Mouse (Mus musculus) CH12.LX (cell line): ENCODE results near the gene Apoa2.

ENCODE experiments used
- CTCF ChIP-seq, 2 experiments: IDR thresholded peaks in 1 of 2; conservative IDR thresholded peaks in 1 of 2; 2 replicates each; pipeline ENCODE4 v1.5.1; 2011 to 2012; ENCODE audit warnings: low read depth in 2 of 2, low read length in 2 of 2, improper control_type of control experiment in 1 of 2, inconsistent platforms in 1 of 2, mild to moderate bottlenecking in 1 of 2, moderate library complexity in 1 of 2
- E2F4 ChIP-seq: IDR thresholded peaks from 2 replicates; pipeline ENCODE4 v1.6.1; 2011; ENCODE audit warnings: low read depth, low read length, improper control_type of control experiment; ENCODE audit not compliant: insufficient replicate concordance
- HCFC1 ChIP-seq: IDR thresholded peaks from 2 replicates; pipeline ENCODE4 v1.6.1; 2012; ENCODE audit warnings: low read depth, mild to moderate bottlenecking, inconsistent platforms, low read length, improper control_type of control experiment
- POLR2A ChIP-seq: IDR thresholded peaks from 2 replicates; pipeline ENCODE4 v1.6.1; 2011; ENCODE audit warnings: low read depth, mild to moderate bottlenecking, improper control_type of control experiment, low read length
- SIN3A ChIP-seq: IDR thresholded peaks from 2 replicates; pipeline ENCODE4 v1.6.1; 2012; ENCODE audit warnings: low read length, improper control_type of control experiment, inconsistent platforms
- TCF12 ChIP-seq: IDR thresholded peaks from 2 replicates; pipeline ENCODE4 v1.6.1; 2014; ENCODE audit warnings: low read depth, mild to moderate bottlenecking, inconsistent platforms, low read length, improper control_type of control experiment
- UBTF ChIP-seq: IDR thresholded peaks from 2 replicates; pipeline ENCODE4 v1.6.1; 2012; ENCODE audit warnings: low read depth, mild to moderate bottlenecking, inconsistent platforms, low read length, improper control_type of control experiment, moderate library complexity

GRCm38 (mm10) chr1:171235791-171236190 is 10.9 kb downstream of the Apoa2 start:
- TF ChIP-seq CTCF (conservative IDR thresholded peaks at IDR 0.05 in 1 of 2, IDR thresholded peaks at IDR 0.05 in 1 of 2; ENCODE audit: low read depth in 2 of 2, low read length in 2 of 2) (no peak), UBTF (no peak), TCF12 (no peak), HCFC1 (no peak), E2F4 (no peak), SIN3A (no peak), POLR2A (no peak)
